Mouse (Mus musculus) thymus, adult 2 months (tissue): Measurements from ENCODE around the gene Gm12355. TPM values are rescaled to one million over a fixed set of nuclear protein-coding genes. Genes with fewer than 3 reads are reported as not detected.

ENCODE experiments used
- DNase-seq: peaks from one replicate; pipeline ENCODE4 v3.0.0; 2021
- H3K27ac ChIP-seq: fragments of 200-500 bp; 2 replicates; pipeline ENCODE4 v1.5.1; 2012; ENCODE audit warnings: low read length, control low read depth; ENCODE audit not compliant: control insufficient read depth, insufficient read depth
- H3K27me3 ChIP-seq: fragments of 200-500 bp; 2 replicates; pipeline ENCODE4 v1.6.1; 2012; ENCODE audit warnings: mild to moderate bottlenecking, low read length, moderate library complexity, mixed read lengths; ENCODE audit not compliant: control insufficient read depth, insufficient read depth
- H3K36me3 ChIP-seq: fragments of 200-500 bp; 2 replicates; pipeline ENCODE4 v1.6.1; 2012; ENCODE audit warnings: mild to moderate bottlenecking, low read length, moderate library complexity; ENCODE audit not compliant: control insufficient read depth, insufficient read depth
- H3K4me1 ChIP-seq: fragments of 200-500 bp; replicated peaks from 2 replicates; pipeline ENCODE4 v1.6.1; 2012; ENCODE audit warnings: low read length; ENCODE audit not compliant: control insufficient read depth, insufficient read depth
- H3K4me3 ChIP-seq: fragments of 200-500 bp; 2 replicates; pipeline ENCODE4 v1.5.1; 2012; ENCODE audit warnings: mild to moderate bottlenecking, low read length, control low read depth, moderate library complexity; ENCODE audit not compliant: control insufficient read depth, insufficient read depth
- CTCF ChIP-seq: fragments of 200-500 bp; IDR thresholded peaks from 2 replicates; pipeline ENCODE4 v1.5.1; 2012; ENCODE audit warnings: mild to moderate bottlenecking, control low read depth, low read length, moderate library complexity, borderline replicate concordance; ENCODE audit not compliant: control insufficient read depth, poor library complexity, insufficient read depth; ENCODE audit errors: extremely low read depth
- POLR2A ChIP-seq: fragments of 200-500 bp; IDR thresholded peaks from 2 replicates; pipeline ENCODE4 v1.6.1; 2012; ENCODE audit warnings: mild to moderate bottlenecking, low read length, control low read depth, moderate library complexity; ENCODE audit not compliant: control insufficient read depth, poor library complexity, insufficient read depth; ENCODE audit errors: extremely low read depth
- WGBS: fragments of 180-500 bp; shearing (Covaris S2); methylation state at CpG from one replicate; pipeline ENCODE4 v1.1.7; 2018; 5-methylcytosine and 5-hydroxymethylcytosine counted together
- polyA plus RNA-seq: library from polyadenylated mRNA; depleted of rRNA; stranded (reverse); fragments of >200 nt; gene quantifications from 2 replicates; pipeline ENCODE4 v1.2.3, GENCODE M21; 2012

Gene Gm12355
- polyA plus RNA-seq, 1 experiment = not detected

DNA sequence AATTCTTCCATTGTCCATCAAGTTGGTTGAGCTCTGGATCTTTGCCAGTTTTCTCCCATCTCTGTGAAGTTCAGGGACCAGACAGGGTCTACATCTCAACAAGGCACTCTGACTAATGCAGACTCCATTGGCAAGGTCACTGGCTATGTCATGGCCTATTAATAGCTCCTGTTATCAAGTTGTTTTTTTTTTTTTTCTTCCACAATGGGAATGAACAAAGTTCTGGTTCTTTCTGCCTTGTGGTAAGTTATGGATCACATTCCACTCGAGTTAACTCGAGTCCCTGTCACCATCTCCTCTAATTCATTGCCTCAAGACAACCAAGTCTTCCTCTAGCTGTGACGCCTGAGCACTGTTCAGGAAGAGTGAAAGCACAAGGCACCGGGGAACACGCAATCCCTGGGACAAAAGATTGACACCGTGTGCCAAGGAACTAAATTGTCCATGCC, 36.6 kb downstream of the Gm12355 start:
- no peak for DNase-seq
- Histone ChIP-seq H3K27ac (no peak overlapping the region), H3K4me3 (no peak overlapping the region), H3K27me3 (no peaks in the 10 kb centered on the region), H3K4me1 (peaks cover 19% of the 10 kb centered on the region), H3K36me3 (no peaks in the 10 kb centered on the region)
- TF ChIP-seq POLR2A (no peak), CTCF (no peak)
- 52% methylated on average over 6 of the region's 6 CpGs for WGBS

DNA sequence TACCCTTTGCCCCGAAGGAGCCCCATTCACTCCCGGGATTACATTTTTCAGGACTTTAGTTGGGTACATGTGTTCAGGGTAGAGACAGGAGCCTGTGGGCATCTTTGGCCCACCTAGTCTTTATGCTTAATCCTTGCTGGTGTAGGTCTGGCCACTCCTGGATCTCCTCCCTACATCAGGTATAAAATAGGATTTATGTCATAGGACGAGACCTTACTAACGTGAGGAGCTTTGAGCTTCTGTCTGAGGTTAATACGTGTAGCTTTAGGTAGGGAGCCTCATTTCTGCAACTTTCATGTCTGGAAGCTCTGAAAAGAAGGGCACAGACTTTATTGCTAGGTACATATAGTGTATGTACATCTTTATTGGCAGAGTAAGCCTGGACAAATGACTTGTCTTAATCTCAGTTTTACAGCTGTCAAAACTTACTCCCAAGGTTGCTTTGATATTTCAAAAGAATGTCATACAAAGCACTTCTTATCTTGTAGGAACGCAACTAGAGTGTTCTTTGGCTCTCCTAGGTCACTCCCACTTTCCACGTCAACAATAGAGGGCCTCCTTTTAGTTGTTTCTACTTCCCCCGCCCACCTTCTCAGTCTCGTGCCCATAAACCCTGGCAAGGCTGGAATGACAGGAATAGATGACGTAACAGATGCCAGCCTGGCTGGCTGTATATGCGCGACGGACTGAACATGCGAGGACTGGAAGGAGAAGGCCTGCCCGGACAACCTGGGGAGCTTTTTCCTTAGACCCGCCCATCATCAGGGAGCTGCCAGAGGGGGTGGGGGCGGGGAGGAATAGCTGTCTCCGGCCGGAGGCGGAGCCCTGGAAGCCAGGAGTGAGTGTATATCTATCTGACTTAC, 37.5 kb downstream of the Gm12355 start:
- Histone ChIP-seq H3K4me3 (peak overlapping the region; percentile 49), H3K4me1 (peaks cover 19% of the 10 kb centered on the region), H3K27ac (peak overlapping the region; percentile 21; the same call in 1 of the 2 replicates), H3K36me3 (peaks cover 2% of the 10 kb centered on the region), H3K27me3 (no peaks in the 10 kb centered on the region)
- TF ChIP-seq CTCF (no peak), POLR2A (no peak)
- WGBS = 23% methylated on average over 20 of the region's 20 CpGs
- peak; percentile 41 for DNase-seq

DNA sequence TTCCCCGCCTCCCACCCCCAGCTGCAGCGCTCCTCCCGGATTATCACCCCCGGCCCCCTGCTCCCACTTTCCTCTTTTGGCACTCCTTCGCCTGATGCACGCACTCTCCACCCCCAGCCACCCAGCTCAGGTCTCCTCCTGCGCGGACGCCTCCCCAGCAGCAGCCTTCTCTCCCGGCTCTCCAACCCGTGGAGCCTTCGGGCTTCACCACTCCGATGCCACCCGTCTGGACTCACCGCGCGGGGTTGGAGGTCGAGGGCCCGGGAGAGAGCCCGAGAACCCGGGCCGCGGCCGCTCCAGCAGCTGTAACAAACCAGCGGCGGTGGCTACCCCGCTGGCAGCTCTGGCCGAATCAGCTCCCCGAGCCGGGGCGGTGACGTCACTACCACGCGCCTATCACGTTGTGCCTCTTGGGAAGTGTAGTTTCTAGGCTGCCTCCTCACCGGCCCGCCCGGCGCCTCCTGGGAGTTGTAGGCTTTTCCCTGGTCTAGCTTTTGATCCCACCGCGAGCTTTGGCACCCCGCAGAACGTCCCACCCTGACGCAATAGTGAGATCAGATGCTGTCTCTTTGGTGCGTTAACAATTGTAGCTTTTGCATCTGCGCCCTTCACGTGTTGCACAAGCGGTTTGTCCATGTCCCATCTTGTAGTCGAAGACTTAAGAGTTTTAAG, 38.4 kb downstream of the Gm12355 start, which contains the start of gene Ormdl3:
Gene Ormdl3 (minus strand): TSS at position 477 of the 672 bp plus-strand sequence.
- TF ChIP-seq CTCF = peak; percentile 5; the same call in 1 of the 2 replicates
- peak; percentile 76 for TF ChIP-seq POLR2A
- peaks cover 19% of the 10 kb centered on the region for H3K4me1 ChIP-seq
- WGBS = 1% methylated on average over 49 of the region's 49 CpGs
- peaks cover 11% of the 10 kb centered on the region for H3K36me3 ChIP-seq
- peak within 1 kb of the TSS; percentile 86 for H3K4me3 ChIP-seq
- peak; percentile 98 for DNase-seq
- H3K27me3 ChIP-seq = no peaks in the 10 kb centered on the region
- H3K27ac ChIP-seq = peak within 1 kb of the TSS; percentile 21; the same call in 1 of the 2 replicates

DNA sequence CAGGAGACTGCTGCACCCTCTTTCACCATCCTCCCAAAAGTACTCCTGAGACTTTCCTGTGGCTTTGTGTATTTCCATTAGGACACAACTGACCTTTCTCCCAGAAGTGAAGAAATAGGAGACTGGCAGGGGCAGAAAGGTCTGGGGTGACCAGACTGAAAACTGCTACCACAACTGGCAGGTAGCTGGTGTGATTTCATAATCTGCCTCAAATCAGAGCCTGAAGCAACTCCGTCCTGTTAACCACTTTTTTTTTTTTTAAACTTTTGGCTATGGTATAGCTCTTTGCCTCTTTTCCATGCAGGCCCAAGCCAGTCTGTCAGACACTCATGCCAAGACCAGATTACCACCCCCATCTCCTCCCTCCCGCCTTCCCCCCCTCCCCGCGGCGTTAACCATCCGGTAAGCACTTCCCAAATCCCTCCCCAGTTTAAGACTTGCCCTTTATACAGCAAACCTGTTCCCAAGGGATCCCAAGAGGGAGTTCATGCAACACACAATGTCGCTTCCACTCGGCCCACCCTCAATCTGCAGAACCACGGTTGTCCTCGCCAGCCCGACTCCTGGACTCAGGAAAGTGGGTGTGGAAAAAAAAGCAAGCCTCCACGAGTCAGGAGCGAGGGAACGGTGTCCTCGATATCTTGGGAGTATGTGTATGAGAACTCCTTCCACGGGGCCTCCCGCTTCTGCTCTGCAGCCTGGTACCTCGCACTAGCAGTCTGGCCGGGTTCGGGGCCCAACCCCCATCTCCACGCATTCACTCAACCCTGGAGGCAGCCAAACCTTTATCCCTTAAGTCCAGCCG, 39.2 kb downstream of the Gm12355 start:
- WGBS = 6% methylated on average over 22 of the region's 22 CpGs
- H3K27ac ChIP-seq = no peak overlapping the region
- TF ChIP-seq CTCF (no peak), POLR2A (no peak)

DNA sequence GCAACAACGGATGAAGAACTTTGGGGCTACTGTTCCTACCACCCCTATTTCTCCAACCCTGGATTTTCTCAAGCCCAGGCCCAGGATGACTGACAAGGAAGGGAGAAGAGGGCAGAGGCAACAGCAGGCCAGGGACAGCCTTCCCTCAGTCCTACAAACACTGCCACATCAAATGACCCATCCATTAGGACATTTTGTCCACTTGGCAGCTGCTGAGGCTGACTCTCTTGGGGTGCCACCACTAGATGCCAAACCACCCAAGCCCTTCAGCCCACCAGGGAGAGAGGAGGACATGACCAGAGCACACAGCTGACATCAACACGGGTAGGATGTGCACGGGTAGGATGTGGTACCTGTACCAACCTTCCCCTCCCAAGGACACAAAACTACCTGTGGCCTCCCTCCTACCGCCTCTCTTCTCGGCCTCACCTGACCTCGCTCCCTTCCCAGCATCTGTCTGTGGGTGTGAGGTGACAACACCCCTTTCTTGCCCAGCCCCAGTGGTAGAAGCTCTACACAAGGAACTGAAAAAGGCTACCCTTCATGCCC, 40.8 kb downstream of the Gm12355 start:
- DNase-seq = no peak
- 93% methylated on average over 6 of the region's 6 CpGs for WGBS
- no peak for TF ChIP-seq CTCF
- TF ChIP-seq POLR2A = no peak
- no peak overlapping the region for H3K27ac ChIP-seq
- peaks cover 21% of the 10 kb centered on the region for H3K4me1 ChIP-seq
- H3K36me3 ChIP-seq = peaks cover 17% of the 10 kb centered on the region
- H3K4me3 ChIP-seq = no peak overlapping the region
- no peaks in the 10 kb centered on the region for H3K27me3 ChIP-seq

More for the DNA sequence above, 39.2 kb downstream of the Gm12355 start:
- H3K4me1 ChIP-seq = peaks cover 21% of the 10 kb centered on the region
- no peak for DNase-seq
- H3K27me3 ChIP-seq = no peaks in the 10 kb centered on the region
- H3K36me3 ChIP-seq = peaks cover 17% of the 10 kb centered on the region
- H3K4me3 ChIP-seq = peak overlapping the region; percentile 86

DNA sequence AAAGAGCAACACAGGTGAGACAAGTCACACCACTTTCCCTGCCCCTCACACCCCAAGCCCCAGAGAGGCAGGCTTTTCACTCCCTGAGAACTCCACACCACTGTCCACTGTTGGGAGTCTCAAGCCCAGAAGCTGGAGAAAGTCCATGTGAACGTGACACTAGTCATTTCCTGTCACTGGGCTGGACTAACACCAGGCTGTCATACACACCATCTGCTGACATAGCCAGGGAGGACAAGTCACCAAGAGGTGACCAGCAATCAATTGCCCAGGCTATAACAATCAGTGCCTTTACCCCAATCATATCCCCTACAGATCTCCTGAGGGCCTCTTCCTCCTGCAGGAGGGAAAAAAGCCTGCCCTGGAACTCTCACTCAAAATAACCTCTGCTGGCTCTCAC, 41.3 kb downstream of the Gm12355 start:
- TF ChIP-seq POLR2A (no peak), CTCF (no peak)
- Histone ChIP-seq H3K4me3 (no peak overlapping the region), H3K27me3 (no peaks in the 10 kb centered on the region), H3K4me1 (peaks cover 21% of the 10 kb centered on the region), H3K27ac (no peak overlapping the region), H3K36me3 (peaks cover 17% of the 10 kb centered on the region)
- 83% methylated on average over 1 of the region's 1 CpGs for WGBS
- DNase-seq = no peak
